Mouse (Mus musculus): Measurements from ENCODE around the gene Cd274.
"Not testable (repeated sequence)": the region's sequence is repeated elsewhere in the genome, so short reads cannot be mapped to it uniquely, and the experiment has no call there.

The Cd274 gene

GRCm38 (mm10) chr19:29393333-29393732, 26.1 kb downstream of the Cd274 start:
- DNase-seq (ENCODE audit: low read depth, low spot score), result no peak

GRCm38 (mm10) chr19:29394721-29395120, 27.5 kb downstream of the Cd274 start:
- no peak for DNase-seq (ENCODE audit: low read depth, low spot score)

- DNase-seq (ENCODE audit: low read depth, low spot score), result no peak
Observed at GRCm38 (mm10) chr19:29396353-29396752, 29.1 kb downstream of the Cd274 start.

- DNase-seq (ENCODE audit: low read depth, low spot score), result no peak
Observed at GRCm38 (mm10) chr19:29399786-29400185, 32.5 kb downstream of the Cd274 start.

- DNase-seq (ENCODE audit: low read depth, low spot score), result no peak
Observed at GRCm38 (mm10) chr19:29400466-29400865, 33.2 kb downstream of the Cd274 start.

- DNase-seq (ENCODE audit: low read depth, low spot score), result no peak
Observed at GRCm38 (mm10) chr19:29402621-29403020, 35.4 kb downstream of the Cd274 start.

GRCm38 (mm10) chr19:29403251-29403650, 36.0 kb downstream of the Cd274 start:
- no peak for DNase-seq (ENCODE audit: low read depth, low spot score)

- no peak for DNase-seq (ENCODE audit: low read depth, low spot score)
Observed at GRCm38 (mm10) chr19:29405388-29405787, 38.1 kb downstream of the Cd274 start.

- DNase-seq (ENCODE audit: low read depth, low spot score), result no peak
Observed at GRCm38 (mm10) chr19:29406042-29407017, 39.1 kb downstream of the Cd274 start.

- no peak for DNase-seq (ENCODE audit: low read depth, low spot score)
Observed at GRCm38 (mm10) chr19:29410619-29411018, 43.4 kb downstream of the Cd274 start, which contains the start of gene Pdcd1lg2. Gene Pdcd1lg2, plus strand, starts transcription at chr19:29410919.

- DNase-seq (ENCODE audit: low read depth, low spot score), result no peak
Observed at GRCm38 (mm10) chr19:29412476-29413420, 45.5 kb downstream of the Cd274 start.

GRCm38 (mm10) chr19:29414513-29414912, 47.3 kb downstream of the Cd274 start:
- peak; percentile 19 for DNase-seq (ENCODE audit: low read depth, low spot score)

GRCm38 (mm10) chr19:29414917-29415316, 47.7 kb downstream of the Cd274 start:
- DNase-seq (ENCODE audit: low read depth, low spot score), result not testable (repeated sequence)

- DNase-seq (ENCODE audit: low read depth, low spot score), result no peak
Observed at GRCm38 (mm10) chr19:29416393-29416902, 49.2 kb downstream of the Cd274 start.

GRCm38 (mm10) chr19:29417188-29417587, 49.9 kb downstream of the Cd274 start:
- DNase-seq (ENCODE audit: low read depth, low spot score), result no peak

- peak; percentile 22 for DNase-seq (ENCODE audit: low read depth, low spot score)
Observed at GRCm38 (mm10) chr19:29417894-29418293, 50.6 kb downstream of the Cd274 start.

- no peak for DNase-seq (ENCODE audit: low read depth, low spot score)
Observed at GRCm38 (mm10) chr19:29418661-29419115, 51.4 kb downstream of the Cd274 start.

- DNase-seq (ENCODE audit: low read depth, low spot score), result no peak
Observed at GRCm38 (mm10) chr19:29419506-29419905, 52.3 kb downstream of the Cd274 start.

GRCm38 (mm10) chr19:29419946-29420345, 52.7 kb downstream of the Cd274 start:
- DNase-seq (ENCODE audit: low read depth, low spot score), result no peak

- DNase-seq (ENCODE audit: low read depth, low spot score), result no peak
Observed at GRCm38 (mm10) chr19:29420397-29420796, 53.1 kb downstream of the Cd274 start.

- no peak for DNase-seq (ENCODE audit: low read depth, low spot score)
Observed at GRCm38 (mm10) chr19:29422013-29422645, 54.9 kb downstream of the Cd274 start.

All from A20 (cell line).